Mouse (Mus musculus): ENCODE data around the gene Mllt6. TPM values are rescaled to one million over a fixed set of nuclear protein-coding genes. Genes with fewer than 3 reads are reported as not detected.

Gene Mllt6
- total RNA-seq, 2 experiments from 2014 or later, result 55.8 to 61.7 TPM

Small RNAs within 50 kb of the gene (microRNA-seq; reads per million reads assigned to microRNA genes)
- gene Gm24158, result 0 reads per million in 2 experiments
- gene Mir6927, result 0.24 to 0.35 reads per million in 2 experiments

Other genes starting within 250 kb of the Mllt6 start
- gene Arhgap23, start 247.9 kb upstream of the Mllt6 start, total RNA-seq (2021), result 10 to 100 TPM; 34.4 to 34.7 TPM
- not detected for gene 4933428G20Rik, start 163.1 kb upstream of the Mllt6 start, total RNA-seq (2021)
- gene Srcin1, start 87.2 kb upstream of the Mllt6 start, total RNA-seq (2021), result under 1 TPM; 0.19 to 0.20 TPM
- gene Epop, start 33.7 kb upstream of the Mllt6 start, total RNA-seq (2021), result 1 to 10 TPM in 1 of 2 experiments, under 1 TPM in 1; 0.57 to 1.0 TPM
- gene Cisd3, start 22.4 kb downstream of the Mllt6 start, total RNA-seq (2021), result 100 to 1,000 TPM; 120 TPM
- gene Pcgf2, start 37.1 kb downstream of the Mllt6 start, total RNA-seq (2021), result 10 to 100 TPM; 21.4 to 21.7 TPM
- 100 to 1,000 TPM; 184 to 186 TPM for gene Psmb3, start 40.0 kb downstream of the Mllt6 start, total RNA-seq (2021)
- gene Pip4k2b, start 81.3 kb downstream of the Mllt6 start, total RNA-seq (2021), result 10 to 100 TPM; 19.4 to 26.7 TPM
- 10 to 100 TPM; 10.8 to 11.8 TPM for gene Cwc25, start 103.1 kb downstream of the Mllt6 start, total RNA-seq (2021)
- gene 1700001P01Rik, start 112.5 kb downstream of the Mllt6 start, total RNA-seq (2021), result not detected
- 100 to 1,000 TPM; 677 to 703 TPM for gene Rpl23, start 119.0 kb downstream of the Mllt6 start, total RNA-seq (2021)
- 10 to 100 TPM; 74.9 to 76.4 TPM for gene Lasp1, start 135.6 kb downstream of the Mllt6 start, total RNA-seq (2021)
- gene B230217C12Rik, start 177.4 kb downstream of the Mllt6 start, total RNA-seq (2021), result 1 to 10 TPM in 1 of 2 experiments, under 1 TPM in 1; 0.84 to 1.0 TPM
- under 1 TPM; 0.55 to 0.69 TPM for gene Fbxo47, start 220.7 kb downstream of the Mllt6 start, total RNA-seq (2021)